Mouse (Mus musculus): Measurements from ENCODE around the gene Crisp2.
"Not testable (repeated sequence)": the region's sequence is repeated elsewhere in the genome, so short reads cannot be mapped to it uniquely, and the experiment has no call there.

Gene Crisp2

DNA sequence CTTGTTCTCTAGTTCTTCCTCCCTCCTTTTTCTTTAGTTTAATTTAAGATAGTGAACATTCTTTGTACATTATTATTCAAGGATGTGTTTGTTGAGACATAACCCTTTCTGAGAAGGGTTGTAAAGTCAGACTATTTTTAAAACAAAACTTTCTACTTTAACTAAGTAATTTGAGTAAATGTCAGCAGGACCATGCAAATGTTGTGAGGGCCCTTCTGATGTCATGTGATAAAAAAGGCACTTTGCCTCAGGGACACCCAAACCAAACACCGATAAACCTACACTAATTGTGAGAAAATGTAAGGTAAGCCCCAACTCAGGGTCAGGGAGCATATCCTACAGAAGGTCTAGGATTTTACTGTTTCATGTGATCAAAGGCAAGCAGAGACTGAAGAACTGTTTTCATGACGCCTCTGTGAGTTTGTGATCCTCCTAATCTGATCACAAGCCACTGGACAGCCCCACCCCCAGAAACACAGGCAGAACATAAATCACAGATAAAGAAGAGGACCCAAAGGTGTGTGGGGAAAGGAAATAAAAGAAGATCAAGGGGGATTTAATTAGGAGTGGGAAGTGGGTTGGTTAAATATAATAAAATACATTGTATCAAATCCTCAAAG lies at the start of gene Crisp2:
TSS of gene Crisp2 (minus strand) at position 51 of the 620 bp plus-strand sequence.
- DNase-seq (ENCODE audit: low read depth, low spot score), result no peak

DNA sequence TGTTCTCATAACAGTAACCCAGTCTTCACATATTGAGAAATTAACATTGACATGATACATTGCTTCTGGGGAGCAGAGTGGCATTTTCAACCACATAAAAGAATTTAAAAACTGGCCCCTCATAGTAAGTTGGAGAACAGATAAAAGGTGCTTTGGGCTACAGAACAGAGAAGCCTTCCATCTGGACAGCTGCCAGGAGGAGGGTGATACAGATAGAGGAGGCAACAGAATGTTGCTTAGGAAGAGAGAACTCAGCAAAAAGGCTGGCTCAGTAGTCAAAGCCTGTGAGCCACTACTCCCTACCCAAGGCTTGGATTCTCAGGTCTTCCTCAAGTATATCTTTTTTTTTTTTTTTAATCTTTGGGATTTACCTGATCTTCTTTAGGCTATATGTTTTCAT lies 48.3 kb upstream of the Crisp2 start:
- DNase-seq (ENCODE audit: low read depth, low spot score), result no peak

DNA sequence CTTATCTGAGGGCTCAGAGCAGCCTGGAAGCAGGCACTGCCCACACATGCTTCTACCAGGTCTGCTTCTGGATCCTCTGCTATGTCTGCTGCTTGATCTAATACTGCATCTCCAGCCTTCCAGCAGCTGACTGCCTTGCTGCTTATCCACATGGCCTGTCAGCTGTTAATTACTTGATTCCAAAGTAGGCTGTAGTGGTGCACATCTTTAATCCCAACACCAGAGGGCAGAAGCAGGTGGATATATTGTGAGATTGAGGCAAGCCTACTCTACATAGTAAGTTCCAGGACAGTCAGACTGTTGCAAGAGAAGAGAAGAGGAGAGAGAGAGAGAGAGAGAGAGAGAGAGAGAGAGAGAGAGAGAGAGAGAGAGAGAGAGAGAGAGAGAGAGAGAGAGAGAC lies 30.5 kb upstream of the Crisp2 start:
- peak; percentile 57 for DNase-seq (ENCODE audit: low read depth, low spot score)

DNA sequence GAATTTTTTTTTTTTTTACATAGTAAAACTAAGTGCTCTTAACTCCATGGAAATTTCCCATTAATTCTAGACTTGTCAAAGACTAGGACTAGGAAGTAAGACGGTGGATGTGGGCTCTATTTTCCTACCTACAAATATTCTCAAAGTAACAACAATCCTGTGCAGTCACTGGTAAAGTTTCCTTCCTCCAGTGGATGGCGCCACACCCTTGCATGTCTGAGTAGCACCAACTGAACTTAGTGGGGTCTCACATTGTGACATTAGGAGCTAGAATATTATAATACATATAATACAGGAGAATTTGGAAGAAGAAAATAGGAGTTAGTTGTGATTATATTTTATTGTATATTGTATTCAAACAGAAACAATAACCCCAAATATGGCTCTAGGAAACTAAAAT lies 25.1 kb upstream of the Crisp2 start:
- DNase-seq (ENCODE audit: low read depth, low spot score), result no peak

DNA sequence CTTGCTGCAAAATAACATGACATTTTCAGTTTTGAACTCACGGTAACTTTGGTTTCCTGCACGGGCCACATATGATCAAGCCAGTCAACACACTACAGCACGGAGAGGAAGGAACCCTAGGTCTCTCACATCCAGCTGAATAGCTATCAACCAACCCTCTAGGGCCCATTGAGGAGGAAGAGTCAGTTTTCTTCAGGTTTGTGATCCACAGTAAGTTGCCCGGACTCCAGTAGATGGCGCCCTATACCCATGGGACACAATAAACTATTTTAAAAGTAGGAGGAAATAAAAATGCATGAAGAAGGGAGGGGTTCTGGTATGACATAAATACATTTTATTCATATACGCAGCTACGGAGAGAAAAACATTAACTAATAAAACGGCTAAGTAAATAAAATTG lies 17.7 kb upstream of the Crisp2 start:
- peak; percentile 68 for DNase-seq (ENCODE audit: low read depth, low spot score)

DNA sequence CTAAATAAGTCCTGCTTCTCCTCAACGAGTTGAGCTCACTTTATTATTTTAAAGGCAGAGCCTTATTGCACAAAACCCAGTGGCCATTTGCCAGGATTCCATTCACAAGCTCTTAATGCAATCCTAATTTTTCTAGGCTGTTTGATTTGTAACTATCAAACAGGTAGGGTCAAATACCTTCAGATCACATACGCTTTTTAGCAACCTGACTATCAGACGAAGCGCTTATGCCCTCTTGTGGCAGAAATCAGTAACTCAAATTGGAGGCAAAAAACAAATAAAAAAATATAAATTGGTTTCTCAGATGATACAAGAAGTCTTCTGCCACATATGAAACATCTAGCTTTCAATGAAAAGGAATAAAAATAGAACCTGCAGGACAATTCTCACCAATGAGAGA lies 17.0 kb upstream of the Crisp2 start:
- DNase-seq (ENCODE audit: low read depth, low spot score), result peak; percentile 44

DNA sequence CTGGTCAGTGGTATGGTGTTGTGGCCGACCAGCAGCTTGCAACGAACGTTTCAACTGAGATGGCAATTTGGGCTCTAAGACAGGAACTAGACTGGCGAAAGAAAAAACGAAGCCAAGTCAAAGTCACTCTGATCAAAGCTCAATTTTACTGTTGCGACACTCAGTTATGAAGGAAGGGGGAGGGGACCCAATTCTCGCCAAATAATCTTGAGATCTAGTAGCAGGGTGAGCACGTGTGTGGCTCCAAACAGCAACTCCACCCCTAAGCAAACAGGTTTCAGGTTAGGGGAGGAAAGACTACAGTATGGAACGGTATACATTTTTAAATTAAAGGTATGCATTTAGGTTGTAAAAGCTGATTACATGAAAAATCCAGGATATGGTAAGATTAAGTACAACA lies 14.7 kb upstream of the Crisp2 start:
- no peak for DNase-seq (ENCODE audit: low read depth, low spot score)

DNA sequence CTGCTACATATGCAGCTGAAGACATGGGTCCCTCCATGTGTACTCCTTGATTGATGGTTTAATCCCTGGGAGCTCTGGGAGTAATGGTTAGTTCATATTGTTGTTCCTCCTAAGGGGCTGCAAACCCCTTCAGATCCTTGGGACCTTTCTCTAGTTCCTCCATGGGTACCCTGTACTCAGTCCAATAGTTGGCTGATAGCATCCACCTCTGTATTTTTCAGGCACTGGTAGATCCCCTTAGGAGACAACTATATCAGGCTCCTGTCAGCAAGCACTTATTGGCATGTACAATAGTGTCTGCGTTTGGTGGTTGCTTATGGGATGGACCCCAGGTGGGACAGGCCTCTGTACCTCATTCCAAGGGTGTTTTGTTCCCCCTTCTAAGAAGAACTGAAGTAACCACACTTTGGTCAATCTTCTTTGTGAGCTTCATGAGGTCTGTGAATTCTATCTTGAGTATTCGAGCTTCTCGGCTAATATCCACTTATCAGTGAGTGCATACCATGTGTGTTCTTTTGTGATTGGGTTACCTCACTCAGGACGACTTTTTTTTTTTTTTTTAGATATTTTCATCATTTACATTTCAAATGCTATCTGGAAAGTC lies 10.6 kb upstream of the Crisp2 start:
- no peak for DNase-seq (ENCODE audit: low read depth, low spot score)

DNA sequence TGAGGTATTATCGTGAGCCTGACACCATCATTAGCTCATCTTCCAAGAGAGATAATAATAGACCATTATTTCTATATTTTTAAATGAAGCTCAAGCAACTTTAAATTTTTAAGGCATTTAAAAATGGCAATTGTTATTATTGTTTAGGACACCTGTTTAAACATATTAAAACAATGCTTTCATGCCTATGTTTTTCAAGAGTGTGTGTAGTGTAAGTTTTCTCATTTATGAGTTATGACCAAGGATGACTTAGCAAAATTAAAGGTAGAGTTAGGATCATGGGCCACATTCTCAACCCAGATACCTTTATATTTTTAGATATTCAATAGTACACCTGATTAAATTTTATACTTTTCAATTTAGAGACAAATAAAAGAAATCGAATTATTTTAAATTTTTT lies 5.5 kb upstream of the Crisp2 start:
- DNase-seq (ENCODE audit: low read depth, low spot score), result no peak

DNA sequence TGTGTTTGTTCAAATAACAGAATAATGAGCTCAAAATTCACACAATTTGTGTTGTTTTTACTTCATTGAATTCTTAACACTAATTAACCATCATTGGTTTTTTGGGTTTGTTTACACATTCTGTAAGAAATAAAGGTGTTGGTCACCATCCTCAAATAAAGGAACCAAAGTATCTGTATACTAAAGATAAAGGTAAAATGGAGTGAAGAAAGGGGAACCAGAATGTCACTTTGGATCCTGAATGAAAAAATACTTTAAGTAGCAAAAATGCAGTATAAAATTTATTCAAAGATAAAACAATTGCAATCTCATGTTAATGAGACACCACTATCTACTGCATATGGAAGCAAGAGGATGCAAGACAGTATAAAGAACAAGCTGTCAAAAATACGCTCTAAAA lies 4.8 kb upstream of the Crisp2 start:
- no peak for DNase-seq (ENCODE audit: low read depth, low spot score)

DNA sequence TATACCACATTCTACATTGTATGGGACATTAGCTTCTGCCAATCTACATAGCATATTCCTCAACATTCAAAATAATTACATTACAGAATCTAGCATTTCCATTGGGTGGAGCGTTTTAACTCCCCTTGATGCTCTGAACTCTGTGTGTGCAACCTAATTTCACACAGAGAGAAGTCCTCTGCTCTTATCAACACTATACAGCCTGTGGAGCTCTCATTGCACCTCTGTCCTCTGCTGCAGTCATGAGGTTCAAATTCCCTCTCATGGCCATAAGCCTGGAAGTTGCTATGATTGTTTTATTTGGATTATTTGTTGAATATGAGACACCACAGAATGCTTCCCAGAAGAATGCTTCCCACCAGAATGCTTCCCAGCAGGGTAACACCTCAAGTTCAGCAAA lies 4.1 kb upstream of the Crisp2 start, which contains the start of gene Rhag:
TSS of gene Rhag (plus strand) at position 193 of the 400 bp plus-strand sequence.
- no peak for DNase-seq (ENCODE audit: low read depth, low spot score)

DNA sequence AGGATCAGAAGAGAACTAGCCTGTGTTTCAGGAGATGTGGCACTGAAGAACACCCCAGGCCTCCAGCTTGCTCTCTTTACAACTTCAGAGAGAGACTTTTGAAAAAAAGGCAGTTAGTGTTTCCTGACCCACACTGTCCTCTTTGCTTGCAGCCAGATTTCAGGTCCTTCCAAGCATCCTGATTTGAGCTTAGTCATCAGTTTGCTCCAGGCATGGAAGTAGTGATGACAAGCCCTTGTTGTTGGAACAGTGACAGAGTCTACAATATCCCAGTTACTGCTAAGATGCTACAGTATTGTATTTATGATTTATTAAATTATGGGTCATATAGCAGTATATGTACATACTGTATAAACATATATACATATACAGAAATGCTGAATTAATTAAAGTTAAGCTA lies 1.3 kb upstream of the Crisp2 start:
- DNase-seq (ENCODE audit: low read depth, low spot score), result no peak

DNA sequence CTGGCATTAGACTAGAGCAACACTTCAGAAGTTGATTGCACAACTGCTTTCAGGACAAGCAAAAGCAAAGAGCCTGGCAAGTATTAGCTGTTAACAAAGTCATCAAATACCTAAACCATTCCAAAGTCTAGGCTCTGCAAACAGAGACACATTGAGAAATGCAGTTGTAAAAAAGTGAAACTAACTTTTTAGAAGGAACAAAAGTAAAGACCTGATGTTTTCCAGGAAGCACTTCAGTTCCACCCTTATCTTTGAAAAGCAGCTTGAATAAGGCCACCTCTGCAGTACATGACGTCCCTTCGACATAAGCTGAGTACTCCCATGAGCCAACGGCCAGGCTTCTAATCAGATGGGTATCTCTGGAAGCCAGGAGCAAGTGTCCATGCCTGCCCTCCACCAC lies 253 bp downstream of the Crisp2 start:
- DNase-seq (ENCODE audit: low read depth, low spot score), result no peak

DNA sequence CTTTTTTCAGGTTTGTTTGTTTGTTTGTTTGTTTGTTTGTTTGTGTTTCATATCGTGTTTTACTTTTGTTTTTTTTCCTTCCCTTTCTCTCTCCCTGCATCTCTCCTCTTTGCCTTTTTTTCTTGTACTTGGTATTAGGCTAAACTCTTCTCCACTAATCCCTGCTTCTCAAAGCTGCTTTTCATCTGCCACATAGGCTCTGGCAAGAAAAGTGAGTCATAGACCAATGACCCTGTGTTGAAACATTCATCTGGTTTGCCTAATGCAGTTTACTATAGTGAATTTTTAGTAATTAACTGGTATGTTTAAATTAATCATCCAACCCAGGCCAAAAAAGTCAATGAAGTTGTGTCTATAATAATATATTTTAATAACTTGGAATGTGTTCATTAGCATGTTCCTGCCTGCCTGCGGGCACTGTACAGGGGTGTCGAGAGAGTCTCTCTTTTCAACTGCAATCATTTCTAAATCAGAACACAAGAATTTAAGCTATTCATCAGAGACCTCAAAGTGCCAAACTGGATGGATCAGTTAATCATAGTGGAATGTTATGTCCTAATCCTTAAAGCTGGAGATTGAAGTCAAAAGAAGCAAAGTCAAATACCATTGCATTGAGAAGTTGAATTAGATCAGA lies 4.0 kb downstream of the Crisp2 start:
- no peak for DNase-seq (ENCODE audit: low read depth, low spot score)

DNA sequence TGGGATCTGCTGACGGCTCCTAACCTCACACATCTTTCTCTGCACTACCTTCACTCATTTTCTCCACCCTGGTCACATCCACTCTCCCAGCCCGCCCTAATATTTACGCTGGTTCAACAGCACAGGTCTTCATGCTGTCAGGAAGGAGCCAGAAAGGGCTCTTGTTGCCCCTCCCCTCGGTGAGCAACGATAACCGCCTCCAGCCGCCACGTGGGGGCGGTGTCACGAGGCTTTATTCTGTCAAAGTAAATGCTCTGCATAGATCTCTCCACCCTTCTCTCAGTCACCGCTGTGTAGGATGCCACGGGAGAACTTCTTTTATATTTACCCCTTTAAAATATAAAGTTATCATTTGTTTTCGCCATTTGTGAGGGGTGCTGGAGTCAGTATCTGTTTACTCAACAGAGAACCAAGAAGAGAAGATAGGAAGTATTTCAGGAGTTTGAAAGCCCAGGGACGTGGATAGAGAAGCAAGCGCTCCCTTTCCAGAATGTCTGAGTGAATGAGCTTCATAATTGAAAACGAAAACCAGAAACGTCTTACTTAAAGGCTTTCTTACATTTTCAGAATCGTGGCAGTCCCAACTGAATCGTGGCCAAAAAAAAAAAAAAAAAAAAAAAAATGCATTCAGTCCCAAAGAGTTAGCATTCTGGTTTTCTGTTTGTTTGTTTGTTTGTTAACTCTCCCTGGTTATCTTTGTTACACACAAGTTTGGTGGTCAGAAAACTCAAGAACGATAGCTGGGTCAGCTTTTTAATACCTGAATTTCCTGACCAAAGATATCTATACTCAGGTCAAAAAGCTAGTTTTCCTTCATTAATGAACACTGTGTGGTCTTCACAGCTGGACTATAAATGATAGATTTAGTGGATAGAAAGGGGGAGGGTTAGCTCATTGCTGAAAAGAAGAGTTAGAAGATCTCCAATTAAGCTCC lies 12.6 kb downstream of the Crisp2 start:
- DNase-seq (ENCODE audit: low read depth, low spot score), result peak; percentile 71

DNA sequence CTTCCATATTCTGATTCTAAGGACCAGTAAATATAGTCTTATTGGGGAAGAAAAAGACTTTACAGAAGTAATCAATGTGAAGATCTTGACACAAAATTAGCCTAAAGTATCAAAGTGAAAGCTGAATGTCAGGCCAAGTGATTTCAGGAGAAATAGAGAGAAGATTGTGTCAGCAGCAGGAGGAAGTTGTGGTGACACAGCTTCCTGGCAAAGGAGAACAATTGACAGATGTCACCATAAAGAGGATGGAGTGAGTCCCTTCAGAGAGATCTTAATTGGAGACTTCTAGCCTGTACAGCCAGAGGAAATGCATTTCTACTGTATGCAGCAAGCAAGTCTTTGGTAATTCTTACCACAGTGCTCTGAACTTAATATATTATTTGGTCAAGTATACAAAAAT lies 16.9 kb downstream of the Crisp2 start:
- no peak for DNase-seq (ENCODE audit: low read depth, low spot score)

DNA sequence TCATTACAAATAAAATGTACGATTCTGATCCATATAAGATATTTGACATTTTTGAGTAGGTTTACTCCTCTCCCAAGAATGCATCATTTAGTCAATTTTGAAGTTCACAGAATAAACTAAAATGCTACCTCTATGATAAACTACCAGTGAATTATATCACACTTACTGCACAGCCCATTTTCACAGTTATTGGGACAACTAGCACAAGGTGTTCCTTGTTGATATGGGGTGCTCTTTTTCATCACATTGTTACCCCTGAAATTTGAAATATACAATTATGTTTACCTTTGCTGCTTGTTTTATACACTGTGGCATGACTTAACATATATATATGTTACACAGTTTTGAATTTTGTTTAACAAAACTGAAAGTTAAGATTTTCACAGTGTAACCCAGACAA lies 39.7 kb downstream of the Crisp2 start:
- DNase-seq (ENCODE audit: low read depth, low spot score), result no peak

DNA sequence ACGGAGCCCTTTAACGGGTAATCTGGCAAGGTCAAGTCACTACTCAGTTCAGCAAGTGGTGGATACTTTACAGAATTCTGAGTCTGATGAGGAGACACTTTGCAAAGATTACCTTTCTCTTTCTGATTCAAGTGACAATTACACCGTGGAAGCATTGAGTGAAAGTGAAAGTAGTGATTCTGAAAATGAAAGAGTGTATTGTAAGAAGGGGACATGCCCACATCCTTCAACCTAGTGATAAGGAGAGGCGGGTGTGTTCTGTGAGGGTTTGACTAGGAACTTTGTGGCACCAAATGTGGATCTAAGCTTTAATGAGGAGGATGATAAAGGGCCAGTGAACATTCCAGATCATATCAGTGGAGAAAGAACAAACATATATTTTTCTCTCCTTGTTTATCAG lies 43.1 kb downstream of the Crisp2 start:
- DNase-seq (ENCODE audit: low read depth, low spot score), result no peak

DNA sequence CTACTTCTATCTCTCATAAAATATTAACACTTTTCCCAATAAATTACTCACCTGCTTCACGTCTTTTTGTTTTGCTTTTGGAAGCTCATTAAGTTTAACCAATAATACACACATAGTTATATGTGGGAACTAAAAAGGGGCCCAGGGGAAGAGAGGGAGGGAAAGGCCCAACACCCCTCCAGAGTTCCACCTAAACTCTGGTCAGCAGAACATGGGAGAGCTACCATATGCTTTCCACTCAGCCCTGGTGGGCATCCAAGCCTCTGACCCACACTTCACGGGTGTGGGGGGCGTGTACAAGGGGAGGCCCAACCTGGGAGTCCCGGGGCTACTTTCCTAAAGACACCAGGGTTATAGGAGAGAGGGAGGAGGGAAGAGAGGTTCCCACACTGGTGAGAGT lies 75.1 kb downstream of the Crisp2 start:
- no peak for DNase-seq (ENCODE audit: low read depth, low spot score)

DNA sequence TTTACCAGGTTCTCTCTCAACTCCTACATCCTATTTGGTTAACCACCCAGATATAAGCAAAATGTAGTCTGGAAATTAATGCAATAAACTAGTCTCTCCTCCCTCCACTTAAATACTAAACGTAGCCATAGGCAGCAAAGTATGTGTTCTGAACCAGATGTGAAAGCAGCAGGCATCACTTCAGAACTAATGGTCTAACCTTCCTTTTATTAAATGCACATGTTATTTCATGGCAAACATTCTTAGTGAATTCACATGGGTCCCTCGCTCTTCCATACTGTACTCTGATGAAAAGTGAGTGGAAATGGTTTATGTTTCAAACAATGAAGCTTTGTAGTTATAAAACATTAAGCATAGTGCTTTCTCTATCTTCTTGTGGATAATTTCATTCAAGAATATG lies 75.5 kb downstream of the Crisp2 start:
- DNase-seq (ENCODE audit: low read depth, low spot score), result no peak

DNA sequence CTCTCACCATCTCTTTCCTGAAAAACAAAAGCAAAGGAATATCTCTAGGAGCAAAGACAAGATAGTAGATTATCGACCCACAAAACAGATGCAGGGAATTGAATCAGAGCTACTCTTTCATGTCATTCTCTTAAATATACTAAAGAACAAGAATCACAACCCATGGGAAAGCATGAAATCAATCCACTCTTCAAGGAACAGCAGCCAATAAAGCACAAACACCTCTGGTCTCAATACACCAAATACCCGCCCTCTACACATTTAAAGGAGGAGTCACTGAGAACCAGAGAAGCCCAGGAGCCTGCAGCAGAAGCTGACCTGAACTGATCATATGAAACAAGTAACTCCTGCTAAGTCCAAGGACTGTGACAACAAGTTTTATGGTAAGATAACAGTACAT lies 80.0 kb downstream of the Crisp2 start, which contains the start of gene Esp1:
TSS of gene Esp1 (plus strand) at position 301 of the 400 bp plus-strand sequence.
- DNase-seq (ENCODE audit: low read depth, low spot score), result no peak

DNA sequence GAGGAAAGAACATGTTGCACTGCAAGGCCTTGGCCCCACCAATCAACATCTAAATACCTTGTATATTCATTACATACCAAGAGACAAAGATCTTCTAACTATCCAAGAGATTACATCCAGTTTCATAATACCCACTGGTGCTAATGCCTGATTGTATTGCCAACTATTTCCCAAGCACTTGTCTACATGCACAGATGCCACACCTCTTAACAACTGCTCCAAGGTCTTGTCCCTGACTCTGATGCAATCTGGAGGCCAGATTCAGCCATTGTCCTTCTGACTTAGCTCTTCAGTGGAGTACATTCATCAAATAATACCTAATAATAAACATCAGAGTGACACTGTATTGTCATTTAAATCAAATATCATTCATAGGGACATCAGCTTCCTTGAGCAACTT lies 89.7 kb downstream of the Crisp2 start:
- DNase-seq (ENCODE audit: low read depth, low spot score), result not testable (repeated sequence)
